Mouse (Mus musculus) liver, adult 2 months (tissue): ENCODE measurements around the gene Mcoln2.

ENCODE experiments used
- CTCF ChIP-seq: fragments of 200-500 bp; IDR thresholded peaks from 2 replicates; pipeline ENCODE4 v1.5.1; 2011; ENCODE audit warnings: low read depth, low read length, control low read depth
- POLR2A ChIP-seq: fragments of 200-500 bp; IDR thresholded peaks from 2 replicates; pipeline ENCODE4 v1.6.1; 2011; ENCODE audit warnings: low read length, control low read depth; ENCODE audit not compliant: insufficient read depth; ENCODE audit errors: extremely low read depth

GRCm38 (mm10) chr3:146127205-146127604 is 22.4 kb upstream of the Mcoln2 start:
- TF ChIP-seq CTCF: no peak
- no peak for TF ChIP-seq POLR2A
